Mouse (Mus musculus) cerebellum, adult 2 months (tissue): ENCODE data around the gene Slc50a1.

ENCODE experiments used
- CTCF ChIP-seq: fragments of 200-500 bp; IDR thresholded peaks from 2 replicates; pipeline ENCODE4 v1.5.1; 2011; ENCODE audit warnings: low read depth, mild to moderate bottlenecking, control low read depth, low read length, moderate library complexity, borderline replicate concordance; ENCODE audit not compliant: insufficient read depth
- POLR2A ChIP-seq: fragments of 200-500 bp; IDR thresholded peaks from 2 replicates; pipeline ENCODE4 v1.6.1; 2011; ENCODE audit warnings: low read length, control low read depth, borderline replicate concordance; ENCODE audit not compliant: insufficient read depth

- TF ChIP-seq CTCF (peak; percentile 30; the same call in 1 of the 2 replicates), POLR2A (no peak)
Measured at GRCm38 (mm10) chr3:89244158-89244981, 26.0 kb downstream of the Slc50a1 start.
